Mouse (Mus musculus): ENCODE data around the gene Cib1.

- TF ChIP-seq GABPA (IDR thresholded peaks at IDR 0.05; ENCODE audit: low read depth, low read length) (no peak), MEF2A (IDR thresholded peaks at IDR 0.05; ENCODE audit: extremely low read depth, insufficient replicate concordance, low read depth, low read length, poor library complexity, severe bottlenecking) (no peak)
These were observed 49.1 kb downstream of the Cib1 start for GRCm38 (mm10) chr7:80183466-80183865.
